Mouse (Mus musculus) megakaryocyte, embryonic 14.5 days (primary cell): ENCODE measurements around the gene Gstp2.

Experiments used
- FLI1 ChIP-seq: IDR thresholded peaks from 2 replicates; pipeline ENCODE4 v1.6.1; 2012; ENCODE audit warnings: low read length, inconsistent platforms, mixed read lengths
- GATA1 ChIP-seq: IDR thresholded peaks from 3 replicates; pipeline ENCODE4 v1.6.1; 2012; ENCODE audit warnings: mixed read lengths, low read length, inconsistent platforms, borderline replicate concordance

- TF ChIP-seq GATA1, result no peak
- no peak for TF ChIP-seq FLI1
These were observed 43.3 kb upstream of the Gstp2 start for GRCm38 (mm10) chr19:4089128-4089527.
